Mouse (Mus musculus): ENCODE results near the gene Mgat5. TPM values are rescaled to one million over a fixed set of nuclear protein-coding genes. Genes with fewer than 3 reads are reported as not detected.
A peak's percentile ranks its signal among the peaks of the same experiment; 100 is the strongest.

Mgat5 gene
- total RNA-seq, 2 experiments from 2014 or later, result 0.79 to 1.5 TPM

DNA sequence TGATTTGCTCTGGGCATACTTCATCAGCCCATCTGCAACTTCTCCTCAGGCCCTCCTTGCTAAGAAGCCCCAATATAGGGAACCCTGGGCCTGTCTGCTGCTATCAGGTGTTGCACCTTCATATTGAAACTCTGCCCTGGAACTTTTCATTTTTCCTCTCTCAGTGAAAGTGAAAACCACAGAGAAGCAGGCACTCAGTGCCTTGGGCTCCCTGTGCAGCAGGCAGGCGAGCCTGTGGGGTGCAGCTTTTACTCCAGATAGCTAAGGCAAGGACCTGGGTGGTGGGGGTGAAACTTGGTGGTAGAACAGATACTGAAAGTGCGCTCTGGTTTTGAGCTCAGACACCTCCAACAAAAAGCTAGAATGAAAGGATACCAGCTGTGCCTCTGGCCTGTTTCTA lies 100.8 kb downstream of the Mgat5 start:
- DNase-seq, result no peak
- TF ChIP-seq CTCF (IDR thresholded peaks at IDR 0.05), result no peak
- intact Hi-C loops (cut with DNase I), result no loop called here

GRCm38 (mm10) chr1:127306024-127306771 lies 101.4 kb downstream of the Mgat5 start:
- intact Hi-C loops (cut with DNase I), result no loop called here
- DNase-seq, result no peak
- TF ChIP-seq CTCF (IDR thresholded peaks at IDR 0.05), result no peak

More for the DNA sequence above, 100.8 kb downstream of the Mgat5 start:
- H3K4me3 ChIP-seq, result no peak overlapping the region
- no peak overlapping the region for H3K27ac ChIP-seq

DNA sequence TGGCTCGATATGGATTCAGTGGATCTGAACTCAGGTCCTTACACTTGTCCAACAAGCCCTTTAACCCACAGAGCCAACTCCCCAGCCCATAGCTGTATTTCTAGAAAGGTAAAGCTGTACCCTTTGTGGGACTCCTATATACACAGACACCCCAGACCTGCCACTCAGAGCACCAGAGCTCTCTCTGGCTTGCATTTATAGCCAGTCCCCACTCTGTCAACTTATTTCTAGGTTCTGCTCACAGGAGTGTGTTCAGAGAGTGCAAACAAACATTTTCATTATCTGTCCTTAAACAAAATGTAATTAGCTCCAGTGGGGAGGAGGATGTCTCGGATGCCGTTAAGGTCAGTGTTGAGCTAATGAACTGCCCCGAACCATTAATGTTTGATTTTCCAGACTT lies 102.5 kb downstream of the Mgat5 start:
- intact Hi-C loops (cut with DNase I), result no loop called here
- TF ChIP-seq CTCF (IDR thresholded peaks at IDR 0.05), result no peak
- Histone ChIP-seq H3K27ac (no peak overlapping the region), H3K4me3 (no peak overlapping the region)
- DNase-seq, result no peak

More at GRCm38 (mm10) chr1:127306024-127306771, 101.4 kb downstream of the Mgat5 start:
- H3K27ac ChIP-seq, result no peak overlapping the region
- H3K4me3 ChIP-seq, result no peak overlapping the region

DNA sequence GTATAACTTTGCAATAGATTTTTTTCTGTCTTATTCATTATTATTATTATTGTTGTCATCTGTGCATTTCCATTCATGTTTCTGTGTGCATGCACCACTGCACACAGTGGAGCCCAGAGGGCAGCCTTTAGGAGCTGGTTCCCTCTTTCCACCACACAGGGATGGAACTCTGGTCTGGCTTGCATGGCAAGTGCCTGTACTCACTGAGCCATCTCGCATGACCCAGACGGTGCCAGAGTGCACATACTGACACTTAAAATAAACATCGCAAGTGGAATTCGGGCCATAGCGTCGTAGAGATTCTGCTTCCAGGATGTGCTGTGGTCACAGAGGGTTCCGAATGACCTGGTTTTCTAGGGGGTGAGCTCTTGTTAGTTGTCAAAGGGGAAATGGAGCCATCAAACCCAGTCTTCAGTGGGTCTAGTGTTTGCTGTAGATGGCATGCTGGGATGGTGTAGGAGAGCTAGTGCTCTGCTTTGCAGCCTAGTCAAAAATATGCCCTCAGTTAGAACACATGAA lies 103.5 kb downstream of the Mgat5 start:
- TF ChIP-seq CTCF (IDR thresholded peaks at IDR 0.05), result no peak
- Histone ChIP-seq H3K27ac (no peak overlapping the region), H3K4me3 (no peak overlapping the region)
- DNase-seq, result peak; percentile 61
- intact Hi-C loops (cut with DNase I), result no loop called here

DNA sequence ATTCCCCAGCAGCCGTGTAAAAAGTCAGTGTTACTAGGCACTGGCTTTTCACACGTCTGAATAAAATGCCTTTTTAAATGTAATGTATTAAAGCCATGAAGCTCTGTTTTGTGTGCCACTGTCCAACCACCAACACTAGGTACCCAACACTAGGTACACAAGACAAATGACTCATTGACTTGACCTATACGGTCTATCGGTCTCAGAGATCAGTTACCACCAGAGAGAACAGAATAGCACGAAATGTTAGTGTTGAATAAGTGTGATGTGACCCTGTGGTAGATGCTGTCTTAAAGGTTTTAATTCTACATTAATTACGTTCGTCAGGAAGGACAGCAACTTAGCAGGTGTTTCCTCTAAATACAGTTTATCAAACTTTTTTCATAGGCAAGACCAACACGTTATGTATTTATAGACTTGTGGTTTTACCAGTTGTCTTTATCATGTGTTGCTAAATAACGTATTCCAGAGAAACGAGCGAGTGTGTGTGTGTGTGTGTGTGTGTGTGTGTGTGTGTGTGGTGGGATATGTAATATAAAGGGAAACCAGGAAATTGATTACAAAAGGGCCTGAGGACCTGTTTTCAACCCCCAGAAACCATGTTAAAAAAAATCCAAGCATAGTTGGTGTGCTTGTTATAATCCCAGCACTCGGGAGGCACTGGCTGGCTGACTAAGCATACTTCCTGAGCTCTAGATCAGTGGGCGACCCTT lies 104.3 kb downstream of the Mgat5 start:
- Histone ChIP-seq H3K4me3 (no peak overlapping the region), H3K27ac (no peak overlapping the region)
- no peak for TF ChIP-seq CTCF (IDR thresholded peaks at IDR 0.05)
- DNase-seq, result no peak
- intact Hi-C loops (cut with DNase I), result no loop called here

DNA sequence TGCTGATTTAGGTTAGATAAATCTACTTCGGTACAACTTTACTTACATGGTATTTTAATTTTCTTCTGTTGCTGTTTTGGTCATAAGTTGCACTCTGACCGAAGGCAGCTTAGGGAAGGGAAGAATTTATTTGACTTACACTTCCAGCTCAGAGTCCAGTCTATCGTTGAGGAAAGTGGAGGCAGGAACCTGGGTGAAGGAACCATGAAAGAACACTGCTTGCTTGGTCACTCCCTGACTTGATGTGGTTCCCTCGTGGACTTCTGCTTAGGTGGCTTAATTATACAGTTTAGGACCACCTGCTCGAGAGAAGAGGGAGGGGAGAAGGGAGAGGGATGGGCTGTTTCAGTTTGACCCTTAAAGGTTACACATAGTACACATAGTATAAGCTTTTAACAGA lies 105.2 kb downstream of the Mgat5 start:
- intact Hi-C loops (cut with DNase I), result no loop called here
- no peak overlapping the region for H3K4me3 ChIP-seq
- H3K27ac ChIP-seq, result no peak overlapping the region
- no peak for TF ChIP-seq CTCF (IDR thresholded peaks at IDR 0.05)
- no peak for DNase-seq

- no peak overlapping the region for H3K4me3 ChIP-seq
- DNase-seq, result no peak
- no peak for TF ChIP-seq CTCF (IDR thresholded peaks at IDR 0.05)
- intact Hi-C loops (cut with DNase I), result no loop called here
- H3K27ac ChIP-seq, result no peak overlapping the region
These were observed 105.9 kb downstream of the Mgat5 start for GRCm38 (mm10) chr1:127310703-127311102.

- no peak overlapping the region for H3K4me3 ChIP-seq
- no peak for DNase-seq
- no peak overlapping the region for H3K27ac ChIP-seq
- TF ChIP-seq CTCF (IDR thresholded peaks at IDR 0.05), result no peak
- intact Hi-C loops (cut with DNase I), result no loop called here
These were observed 109.0 kb downstream of the Mgat5 start for GRCm38 (mm10) chr1:127313652-127314350.

DNA sequence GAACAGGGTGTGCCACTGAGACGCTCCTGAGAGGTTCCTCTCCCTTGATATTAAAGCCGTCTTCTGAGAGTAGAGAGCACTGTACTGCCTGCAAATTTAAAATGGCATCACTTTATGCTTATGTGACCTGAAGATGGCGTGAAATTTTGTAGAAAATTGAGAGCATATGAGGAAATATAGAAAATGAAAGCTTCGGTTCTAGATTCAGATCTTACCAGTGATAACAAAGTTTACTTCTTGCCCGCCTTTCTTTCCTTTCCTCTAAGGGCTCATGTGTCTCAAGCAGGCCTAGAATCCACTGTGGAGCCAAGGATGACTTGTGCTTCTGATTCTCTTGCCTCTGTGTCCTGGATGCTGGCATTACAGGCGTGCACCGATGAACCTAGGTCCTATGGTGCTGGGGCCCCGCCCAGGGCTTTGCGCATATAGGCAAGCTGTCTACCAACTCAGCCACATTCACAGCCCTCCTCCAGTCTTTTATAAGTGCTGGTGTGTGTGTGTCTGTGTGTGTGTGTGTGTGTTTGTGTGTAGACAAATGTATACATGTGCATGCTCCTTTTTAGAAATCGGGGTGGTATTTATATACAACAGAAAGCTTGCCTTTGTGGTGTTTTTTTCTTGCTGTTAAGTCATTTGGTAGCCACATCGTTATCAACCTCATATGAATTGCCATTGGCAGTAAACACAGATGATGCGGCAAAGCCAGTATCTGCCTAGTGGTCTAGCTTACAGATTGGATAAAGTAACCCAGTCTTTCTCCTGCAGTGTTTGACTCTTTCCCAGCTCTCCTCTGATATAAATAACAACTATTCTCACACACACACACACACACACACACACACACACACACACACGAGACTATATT lies 111.2 kb downstream of the Mgat5 start:
- no peak for TF ChIP-seq CTCF (IDR thresholded peaks at IDR 0.05)
- Histone ChIP-seq H3K4me3 (no peak overlapping the region), H3K27ac (no peak overlapping the region)
- intact Hi-C loops (cut with DNase I), result no loop called here
- DNase-seq, result no peak

GRCm38 (mm10) chr1:127316651-127317050 lies 111.8 kb downstream of the Mgat5 start:
- no peak for DNase-seq
- intact Hi-C loops (cut with DNase I), result no loop called here
- no peak for TF ChIP-seq CTCF (IDR thresholded peaks at IDR 0.05)
- H3K27ac ChIP-seq, result no peak overlapping the region
- H3K4me3 ChIP-seq, result no peak overlapping the region

DNA sequence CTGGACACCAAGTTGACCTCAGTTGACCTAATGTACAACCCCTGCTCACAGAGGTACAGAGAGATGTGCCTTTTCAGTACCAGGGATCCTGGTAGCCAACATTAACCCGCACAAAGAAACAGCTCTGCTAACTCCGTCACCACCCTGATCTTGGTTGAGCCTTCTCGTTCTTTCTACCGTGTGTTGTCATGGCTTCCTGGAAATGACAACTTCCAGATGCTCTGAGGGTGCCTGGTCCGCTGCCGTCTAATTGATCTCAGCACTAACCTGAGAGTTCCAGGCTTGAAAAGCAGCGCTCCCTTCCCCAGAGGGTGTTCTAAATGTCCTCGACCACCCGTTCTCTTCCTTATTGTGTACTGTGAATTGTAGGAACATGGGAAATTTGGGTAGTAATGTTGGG lies 112.7 kb downstream of the Mgat5 start:
- no peak for DNase-seq
- Histone ChIP-seq H3K27ac (no peak overlapping the region), H3K4me3 (no peak overlapping the region)
- TF ChIP-seq CTCF (IDR thresholded peaks at IDR 0.05), result no peak
- intact Hi-C loops (cut with DNase I), result no loop called here

- TF ChIP-seq CTCF (IDR thresholded peaks at IDR 0.05), result no peak
- no peak overlapping the region for H3K4me3 ChIP-seq
- H3K27ac ChIP-seq, result no peak overlapping the region
- intact Hi-C loops (cut with DNase I), result no loop called here
- DNase-seq, result no peak
These were observed 113.7 kb downstream of the Mgat5 start for GRCm38 (mm10) chr1:127318486-127318885.
